Mouse (Mus musculus) embryonic facial prominence, embryonic 10.5 days (tissue): ENCODE data around the gene Mcl1. TPM values are rescaled to one million over a fixed set of nuclear protein-coding genes. Genes with fewer than 3 reads are reported as not detected.
"Not testable (repeated sequence)": the region's sequence is repeated elsewhere in the genome, so short reads cannot be mapped to it uniquely, and the experiment has no call there.

Experiments used
- DNase-seq: peaks from one replicate; pipeline ENCODE4 v3.0.0-alpha.2; 2017; ENCODE audit warnings: low spot score
- H3K27ac ChIP-seq: fragments of 300-500 bp; sonication (generic); replicated peaks from 2 replicates; pipeline ENCODE4 v1.5.1; 2016; ENCODE audit warnings: mild to moderate bottlenecking
- H3K27me3 ChIP-seq: fragments of 300-500 bp; sonication (generic); replicated peaks from 2 replicates; pipeline ENCODE4 v1.6.1; 2016; ENCODE audit warnings: low read depth, mild to moderate bottlenecking; ENCODE audit not compliant: poor library complexity, severe bottlenecking
- H3K36me3 ChIP-seq: fragments of 300-500 bp; sonication (generic); replicated peaks from 2 replicates; pipeline ENCODE4 v1.6.1; 2016; ENCODE audit warnings: mild to moderate bottlenecking, moderate library complexity
- H3K4me1 ChIP-seq: fragments of 300-500 bp; sonication (generic); 2 replicates; pipeline ENCODE4 v1.6.1; 2016
- H3K4me3 ChIP-seq: fragments of 300-500 bp; sonication (generic); 2 replicates; pipeline ENCODE4 v1.5.1; 2016; ENCODE audit warnings: mild to moderate bottlenecking, moderate library complexity
- H3K9me3 ChIP-seq: fragments of 300-500 bp; sonication (generic); 2 replicates; pipeline ENCODE4 v1.6.1; 2016; ENCODE audit warnings: mild to moderate bottlenecking
- WGBS: fragments of 180-500 bp; shearing (Covaris S2); methylation state at CpG from one replicate; pipeline ENCODE4 v1.1.7; 2016; 5-methylcytosine and 5-hydroxymethylcytosine counted together
- polyA plus RNA-seq: library from polyadenylated mRNA; unstranded; fragments of >200 nt; fragmentation: Nextera tagmentation; extraction: Ambion mirVana; gene quantifications from 2 replicates; pipeline ENCODE4 v1.2.1, GENCODE M21; 2016

Gene Mcl1
- 49.5 and 50.0 TPM in 2 replicates for polyA plus RNA-seq

DNA sequence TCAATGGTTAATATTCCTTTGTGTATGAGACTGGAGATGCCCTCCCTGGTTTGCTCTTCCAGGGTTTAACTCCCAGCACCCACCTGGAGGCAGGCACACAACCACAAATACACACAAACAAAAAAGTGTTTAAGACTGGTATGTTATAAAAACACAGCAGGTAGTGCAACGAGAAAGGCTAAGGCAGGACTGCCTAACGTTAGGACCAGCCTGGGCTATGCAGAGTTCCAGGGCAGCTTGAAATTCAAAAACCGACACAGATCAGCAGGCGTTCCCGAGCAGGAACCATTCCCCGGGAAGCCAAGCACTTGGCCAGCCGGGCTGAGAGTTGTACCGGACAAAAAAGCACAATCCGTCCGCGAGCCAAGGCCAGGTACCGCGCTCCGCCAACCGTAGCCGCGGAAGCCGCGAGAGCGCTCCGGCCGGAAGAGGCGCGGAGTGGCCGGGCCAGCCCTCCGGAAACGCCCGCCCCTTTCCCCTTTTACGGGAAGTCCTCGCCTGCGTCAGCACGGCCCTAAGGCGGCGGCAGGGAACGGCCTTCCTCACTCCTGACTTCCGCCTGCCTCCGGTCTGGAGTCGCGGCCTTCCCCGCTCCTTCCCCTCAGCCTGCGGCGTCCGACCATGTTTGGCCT, at the start of gene Mcl1:
Gene Mcl1 (plus strand): TSS at position 553 of the 632 bp plus-strand sequence.
- Histone ChIP-seq H3K27ac (peak within 1 kb of the TSS; percentile 99), H3K36me3 (peaks cover 34% of the 10 kb centered on the region), H3K9me3 (no peaks in the 10 kb centered on the region), H3K27me3 (no peaks in the 10 kb centered on the region), H3K4me3 (peak within 1 kb of the TSS; percentile 81), H3K4me1 (peaks cover 42% of the 10 kb centered on the region)
- peak; percentile 97 for DNase-seq
- WGBS: under 1% methylated on average over 43 of the region's 43 CpGs

DNA sequence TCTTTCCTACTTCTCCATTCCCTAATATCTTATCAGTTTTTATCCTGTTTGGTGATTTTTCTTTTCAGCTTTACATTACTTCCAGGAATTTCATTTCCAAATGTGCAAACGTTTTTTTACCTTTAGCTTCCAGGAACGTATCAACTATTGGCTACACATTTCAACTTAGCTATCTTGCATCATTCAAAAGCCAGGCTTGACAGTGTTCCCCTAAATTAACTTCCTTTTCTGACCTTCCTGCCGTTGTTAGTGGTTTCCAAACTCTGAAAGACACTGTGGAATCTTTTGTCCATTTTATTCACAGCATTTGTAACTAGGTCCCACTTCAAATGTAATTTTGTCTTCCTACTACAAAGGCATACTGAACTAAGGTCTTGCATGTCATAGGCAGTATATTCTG, 49.4 kb upstream of the Mcl1 start:
- 79% methylated on average over 3 of the region's 3 CpGs for WGBS

DNA sequence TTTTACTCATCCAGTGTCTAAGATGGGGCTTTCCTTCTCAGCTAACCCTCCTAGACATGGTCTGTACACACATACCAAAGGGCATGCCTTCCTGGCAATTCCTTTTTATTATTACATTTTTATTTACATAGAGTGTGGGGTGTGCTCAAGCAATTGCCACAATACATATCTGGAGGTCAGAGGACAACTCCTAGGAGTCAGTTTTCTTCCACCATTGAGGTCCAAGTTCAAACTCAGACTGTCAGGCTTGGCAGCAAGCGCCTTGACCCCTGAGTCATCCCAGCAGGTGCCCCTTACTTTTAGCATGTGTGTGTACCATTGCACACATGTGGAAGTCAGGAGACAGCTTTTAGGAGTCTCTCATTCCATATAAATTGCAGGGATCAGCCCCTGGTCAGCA, 44.6 kb upstream of the Mcl1 start:
- WGBS: 93% methylated on average over 1 of the region's 1 CpGs
- H3K36me3 ChIP-seq: peaks cover 64% of the 10 kb centered on the region

More for the DNA sequence above, 49.4 kb upstream of the Mcl1 start:
- Histone ChIP-seq H3K27ac (no peak overlapping the region), H3K4me1 (no peaks in the 10 kb centered on the region), H3K9me3 (no peaks in the 10 kb centered on the region), H3K36me3 (peaks cover 58% of the 10 kb centered on the region), H3K4me3 (no peak overlapping the region), H3K27me3 (no peaks in the 10 kb centered on the region)
- no peak for DNase-seq

DNA sequence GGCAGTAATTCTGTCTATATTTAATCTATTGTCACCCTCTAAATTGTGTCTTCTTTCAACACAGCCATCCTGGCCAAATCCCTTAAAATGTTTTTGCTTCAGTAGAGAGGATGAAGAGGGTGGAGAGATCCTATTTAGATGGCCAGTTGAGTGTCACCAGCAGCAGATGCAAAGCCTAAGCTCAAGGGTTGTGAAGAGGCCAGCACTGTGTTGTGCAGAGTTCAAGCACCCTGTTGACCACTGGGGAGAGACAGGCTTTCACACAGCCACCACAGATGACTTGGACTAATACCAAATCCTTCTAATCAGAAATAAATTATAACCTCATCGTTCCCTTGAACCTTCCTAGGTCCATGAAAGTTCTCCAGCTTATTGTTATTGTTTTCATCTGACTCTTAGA, 40.1 kb upstream of the Mcl1 start:
- no peaks in the 10 kb centered on the region for H3K9me3 ChIP-seq
- DNase-seq: no peak
- H3K27me3 ChIP-seq: no peaks in the 10 kb centered on the region
- H3K4me3 ChIP-seq: no peak overlapping the region
- H3K36me3 ChIP-seq: peaks cover 61% of the 10 kb centered on the region
- peaks cover 3% of the 10 kb centered on the region for H3K4me1 ChIP-seq
- no peak overlapping the region for H3K27ac ChIP-seq
- WGBS: 76% methylated on average over 1 of the region's 1 CpGs

More for the DNA sequence above, 44.6 kb upstream of the Mcl1 start:
- Histone ChIP-seq H3K9me3 (no peaks in the 10 kb centered on the region), H3K4me3 (no peak overlapping the region), H3K27ac (no peak overlapping the region), H3K4me1 (no peaks in the 10 kb centered on the region), H3K27me3 (no peaks in the 10 kb centered on the region)
- no peak for DNase-seq

DNA sequence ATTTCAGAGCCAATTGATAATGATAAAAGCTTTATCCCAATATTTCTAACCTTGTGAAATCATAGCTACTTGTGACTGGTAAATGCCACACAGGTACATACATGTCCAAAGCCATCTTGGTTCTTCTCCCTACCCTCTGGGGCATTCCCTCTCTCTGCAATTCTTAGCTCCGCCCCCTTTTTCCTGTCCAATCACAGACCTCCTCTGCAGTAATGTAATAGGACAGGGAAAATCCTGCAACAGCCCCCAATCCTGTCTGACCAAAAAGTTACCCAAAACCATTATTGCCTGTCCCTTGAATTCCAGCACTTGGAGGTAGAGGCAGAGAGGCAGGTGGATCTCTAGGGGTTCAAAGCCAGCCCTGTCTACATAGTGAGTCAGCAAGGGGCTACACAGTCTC, 37.3 kb upstream of the Mcl1 start:
- no peak overlapping the region for H3K27ac ChIP-seq
- H3K9me3 ChIP-seq: no peaks in the 10 kb centered on the region
- H3K27me3 ChIP-seq: no peaks in the 10 kb centered on the region
- H3K4me3 ChIP-seq: no peak overlapping the region
- peaks cover 18% of the 10 kb centered on the region for H3K4me1 ChIP-seq
- WGBS: 84% methylated on average over 1 of the region's 1 CpGs
- H3K36me3 ChIP-seq: peaks cover 46% of the 10 kb centered on the region
- DNase-seq: no peak

DNA sequence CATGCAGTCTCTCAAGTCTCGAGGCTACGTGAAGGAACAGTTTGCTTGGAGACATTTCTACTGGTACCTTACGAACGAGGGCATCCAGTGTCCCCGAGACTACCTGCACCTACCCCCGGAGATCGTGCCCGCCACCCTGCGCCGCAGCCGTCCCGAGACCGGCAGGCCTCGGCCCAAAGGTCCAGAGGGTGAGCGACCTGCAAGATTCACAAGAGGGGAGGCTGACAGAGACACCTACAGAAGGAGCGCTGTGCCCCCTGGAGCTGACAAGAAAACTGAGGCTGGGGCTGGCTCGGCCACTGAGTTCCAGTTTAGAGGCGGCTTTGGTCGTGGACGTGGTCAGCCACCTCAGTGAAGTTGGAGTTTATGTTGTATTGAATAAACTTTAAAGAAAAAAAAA, 36.2 kb upstream of the Mcl1 start:
- not testable (repeated sequence) for H3K4me3 ChIP-seq, H3K27ac ChIP-seq, DNase-seq, H3K27me3 ChIP-seq, H3K9me3 ChIP-seq
- H3K36me3 ChIP-seq: peaks cover 46% of the 10 kb centered on the region
- H3K4me1 ChIP-seq: peaks cover 20% of the 10 kb centered on the region
- 94% methylated on average over 20 of the region's 20 CpGs for WGBS

DNA sequence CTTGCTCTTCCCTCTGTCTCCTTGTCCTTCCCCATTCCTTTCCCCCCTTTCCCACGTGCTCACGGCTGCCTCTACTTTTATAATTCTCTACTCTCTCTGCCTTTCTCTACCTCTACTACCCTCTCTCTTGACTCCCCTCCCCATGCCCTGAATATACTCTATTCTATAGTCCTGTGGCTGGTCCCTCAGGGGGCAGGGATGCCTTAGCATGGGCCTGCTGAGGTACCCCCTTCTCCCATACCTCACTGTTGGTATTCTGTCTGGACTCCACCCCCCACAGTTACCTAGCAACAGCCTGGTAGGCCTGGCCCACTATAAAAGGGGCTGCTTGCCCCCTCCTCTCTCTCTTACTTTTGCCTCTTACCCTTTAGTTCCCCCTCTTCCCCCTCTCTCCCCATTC, 35.0 kb upstream of the Mcl1 start:
- peaks cover 20% of the 10 kb centered on the region for H3K4me1 ChIP-seq
- 64% methylated on average over 2 of the region's 2 CpGs for WGBS
- peaks cover 46% of the 10 kb centered on the region for H3K36me3 ChIP-seq
- H3K4me3 ChIP-seq: no peak overlapping the region; the same call in 1 of the 2 replicates
- H3K9me3 ChIP-seq: no peaks in the 10 kb centered on the region
- peak overlapping the region; percentile 93 for H3K27ac ChIP-seq
- no peaks in the 10 kb centered on the region for H3K27me3 ChIP-seq
- no peak for DNase-seq

DNA sequence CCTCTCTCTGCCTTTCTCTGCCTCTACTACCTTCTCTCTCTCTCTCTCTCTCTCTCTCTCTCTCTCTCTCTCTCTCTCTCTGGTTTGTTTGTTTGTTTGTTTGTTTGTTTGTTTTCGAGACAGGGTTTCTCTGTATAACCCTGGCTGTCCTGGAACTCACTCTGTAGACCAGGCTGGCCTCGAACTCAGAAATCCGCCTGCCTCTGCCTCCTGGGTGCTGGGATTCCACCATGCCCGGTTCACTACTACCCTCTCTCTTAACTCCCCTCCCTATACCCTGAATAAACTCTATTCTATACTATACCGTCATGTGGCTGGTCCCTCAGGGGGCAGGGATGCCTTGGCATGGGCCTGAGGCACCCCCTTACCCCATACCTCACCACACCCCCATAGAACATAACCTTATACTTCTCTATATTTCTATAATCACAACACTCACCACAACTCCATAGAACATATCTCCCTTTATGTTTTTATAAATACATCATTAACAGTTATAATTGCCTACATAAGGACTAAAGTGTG, 34.5 kb upstream of the Mcl1 start:
- H3K27me3 ChIP-seq, DNase-seq, H3K9me3 ChIP-seq: not testable (repeated sequence)
- Histone ChIP-seq H3K27ac (peak overlapping the region; percentile 93), H3K4me3 (peak overlapping the region; percentile 77), H3K4me1 (peaks cover 20% of the 10 kb centered on the region), H3K36me3 (peaks cover 48% of the 10 kb centered on the region)
- 72% methylated on average over 5 of the region's 5 CpGs for WGBS

DNA sequence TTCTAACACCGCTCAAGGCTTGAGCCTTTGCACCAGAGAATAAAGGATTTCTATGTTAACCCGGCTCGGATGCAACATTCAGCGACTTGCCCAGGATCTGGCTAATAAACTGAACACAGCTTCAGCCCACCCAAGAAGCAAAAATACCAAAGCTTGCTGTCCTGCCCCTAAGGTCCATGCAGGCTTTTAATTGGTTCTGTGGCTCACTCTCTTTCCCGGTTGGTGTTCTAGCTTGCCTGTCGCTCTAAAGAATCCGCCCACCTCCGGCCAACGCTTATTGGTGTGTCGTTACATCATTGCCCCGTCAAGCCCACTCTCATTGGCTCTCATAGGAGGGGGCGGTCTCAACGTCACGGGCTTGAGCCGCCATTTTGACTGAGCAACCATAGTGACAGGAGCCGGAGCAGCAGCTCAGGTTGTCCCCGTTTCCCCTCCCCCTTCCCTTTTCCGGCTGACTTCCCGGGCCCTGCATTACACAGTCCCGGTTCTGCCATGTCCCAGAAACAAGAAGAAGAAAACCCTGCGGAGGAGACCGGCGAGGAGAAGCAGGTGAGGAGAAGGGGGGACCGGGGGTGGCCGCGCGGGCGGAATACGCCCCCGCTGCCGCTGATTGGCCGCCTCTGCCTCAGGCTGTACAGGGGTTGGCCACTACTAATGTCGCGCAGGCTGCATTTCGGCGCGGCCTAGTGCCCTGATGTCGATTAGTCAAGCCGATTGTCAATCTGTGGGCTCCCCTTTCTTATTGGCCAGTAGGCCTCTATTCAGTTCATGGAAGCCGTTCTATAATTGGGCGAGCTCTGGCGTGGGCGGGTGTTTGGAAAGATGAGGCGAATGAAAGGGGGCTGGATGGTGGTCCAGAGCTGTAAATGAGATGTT, 33.7 kb upstream of the Mcl1 start, which contains the start of gene Ensa:
Gene Ensa (plus strand): TSS at position 366 of the 876 bp plus-strand sequence.
- no peaks in the 10 kb centered on the region for H3K27me3 ChIP-seq
- peaks cover 20% of the 10 kb centered on the region for H3K4me1 ChIP-seq
- peaks cover 48% of the 10 kb centered on the region for H3K36me3 ChIP-seq
- H3K9me3 ChIP-seq: no peaks in the 10 kb centered on the region
- WGBS: under 1% methylated on average over 44 of the region's 44 CpGs
- H3K27ac ChIP-seq: peak within 1 kb of the TSS; percentile 93
- peak; percentile 98 for DNase-seq
- peak within 1 kb of the TSS; percentile 77 for H3K4me3 ChIP-seq

DNA sequence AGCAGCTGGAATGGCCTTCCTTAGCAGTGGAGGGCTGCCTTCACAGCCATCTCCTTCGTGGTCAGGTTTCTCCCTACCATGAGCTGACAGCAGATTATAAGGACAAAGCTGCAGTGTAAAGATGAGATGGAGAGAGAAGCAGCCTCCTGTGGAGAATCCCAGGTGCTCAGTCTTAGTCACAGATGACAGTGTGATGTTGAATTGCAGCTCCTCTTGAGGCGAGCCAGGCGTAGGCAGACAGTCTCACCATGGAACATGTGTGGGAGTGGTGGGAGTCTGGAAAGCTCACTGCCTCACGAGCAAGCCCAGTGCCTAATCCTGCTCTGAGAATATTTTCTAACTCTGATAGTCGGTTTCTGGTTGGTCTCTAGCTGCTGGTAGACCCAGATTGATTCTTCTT, 30.8 kb upstream of the Mcl1 start:
- 91% methylated on average over 5 of the region's 5 CpGs for WGBS
- Histone ChIP-seq H3K9me3 (no peaks in the 10 kb centered on the region), H3K27me3 (no peaks in the 10 kb centered on the region), H3K27ac (no peak overlapping the region), H3K36me3 (peaks cover 66% of the 10 kb centered on the region), H3K4me3 (no peak overlapping the region), H3K4me1 (peaks cover 25% of the 10 kb centered on the region)
- DNase-seq: no peak

DNA sequence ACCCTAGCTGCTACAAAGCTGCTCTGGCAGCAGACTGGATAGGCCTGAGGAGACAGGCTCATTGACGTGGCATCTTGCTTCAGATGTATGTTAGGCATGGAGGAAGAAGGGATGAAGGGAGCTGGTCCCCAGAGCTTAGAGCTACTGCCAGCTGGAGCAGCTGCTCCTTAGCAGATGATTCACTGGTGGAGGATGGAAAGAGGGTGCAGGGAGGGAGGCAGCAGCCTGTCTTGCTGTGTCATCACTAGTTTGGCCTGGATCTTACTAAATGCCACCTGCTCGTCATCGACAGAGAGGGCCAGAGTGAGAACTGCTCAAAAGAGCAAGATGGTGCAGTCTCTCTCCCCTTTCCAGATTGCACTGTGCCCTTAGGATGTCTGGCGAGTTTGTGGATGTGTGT, 28.8 kb upstream of the Mcl1 start:
- Histone ChIP-seq H3K27ac (no peak overlapping the region), H3K4me3 (no peak overlapping the region), H3K4me1 (peaks cover 13% of the 10 kb centered on the region), H3K36me3 (peaks cover 86% of the 10 kb centered on the region), H3K27me3 (no peaks in the 10 kb centered on the region), H3K9me3 (no peaks in the 10 kb centered on the region)
- no peak for DNase-seq
- 88% methylated on average over 4 of the region's 4 CpGs for WGBS

DNA sequence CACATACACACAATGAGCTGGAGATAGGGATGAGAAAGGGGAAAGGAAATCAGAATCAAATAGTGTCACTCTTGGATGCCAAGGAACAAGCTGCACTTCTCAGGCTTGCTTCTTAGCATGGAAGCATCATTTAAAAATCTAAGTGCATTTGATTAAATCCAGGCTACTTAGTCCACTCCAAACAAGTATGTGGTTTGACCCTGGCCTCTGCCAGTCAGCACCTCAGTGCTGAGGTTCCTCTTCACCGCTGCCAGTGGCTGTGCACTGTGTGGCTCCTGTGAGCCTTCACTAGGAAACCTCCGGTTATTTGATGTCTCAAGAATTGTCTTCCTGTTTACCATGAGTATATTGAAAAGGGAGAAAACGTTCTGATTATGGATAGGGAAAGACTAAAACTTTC, 27.7 kb upstream of the Mcl1 start:
- peaks cover 10% of the 10 kb centered on the region for H3K4me1 ChIP-seq
- no peak for DNase-seq
- 82% methylated on average over 3 of the region's 3 CpGs for WGBS
- no peak overlapping the region for H3K27ac ChIP-seq
- H3K27me3 ChIP-seq: no peaks in the 10 kb centered on the region
- no peaks in the 10 kb centered on the region for H3K9me3 ChIP-seq
- H3K36me3 ChIP-seq: peaks cover 97% of the 10 kb centered on the region
- H3K4me3 ChIP-seq: no peak overlapping the region
